Mouse (Mus musculus): Measurements from ENCODE around the gene Hoxa7. TPM values are rescaled to one million over a fixed set of nuclear protein-coding genes. Genes with fewer than 3 reads are reported as not detected.

The Hoxa7 gene
- total RNA-seq, 2 experiments from 2014 or later, result 2.6 to 4.1 TPM

DNA sequence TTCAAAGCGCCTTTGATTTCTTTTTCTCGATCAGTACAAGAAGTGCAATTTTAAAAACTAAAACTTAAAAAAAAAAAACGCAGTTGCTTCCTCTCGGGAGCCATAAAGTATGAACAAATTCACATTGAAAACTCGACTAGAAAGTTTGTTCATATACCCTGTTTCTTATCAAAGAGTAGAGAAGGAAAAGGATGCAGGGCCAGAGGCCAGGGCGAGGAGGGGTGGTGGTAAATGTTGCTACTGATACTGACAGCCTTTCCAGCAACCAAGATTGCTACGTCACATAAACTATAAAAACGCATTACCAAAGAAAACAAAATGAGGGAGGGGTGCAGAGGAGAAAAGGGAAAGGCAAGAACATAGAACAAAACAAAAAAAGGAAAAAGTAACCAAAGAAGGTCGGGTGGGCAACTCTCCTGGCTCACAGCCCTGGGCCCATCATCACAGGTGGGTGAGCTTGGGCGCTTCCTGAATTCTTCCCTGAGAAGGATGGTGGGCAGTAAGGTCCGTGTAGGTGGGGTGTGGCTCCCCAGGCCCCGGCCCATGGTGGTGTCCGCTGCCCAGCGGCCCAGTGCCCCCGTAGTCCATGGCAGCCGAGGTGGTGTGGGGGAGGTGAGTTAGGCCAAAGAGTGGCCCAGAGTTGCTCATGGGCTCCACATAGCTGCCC lies 52.0 kb downstream of the Hoxa7 start:
- no peak for ATAC-seq (replicated peaks; ENCODE audit: low FRiP score, low TSS enrichment, poor library complexity, severe bottlenecking)

DNA sequence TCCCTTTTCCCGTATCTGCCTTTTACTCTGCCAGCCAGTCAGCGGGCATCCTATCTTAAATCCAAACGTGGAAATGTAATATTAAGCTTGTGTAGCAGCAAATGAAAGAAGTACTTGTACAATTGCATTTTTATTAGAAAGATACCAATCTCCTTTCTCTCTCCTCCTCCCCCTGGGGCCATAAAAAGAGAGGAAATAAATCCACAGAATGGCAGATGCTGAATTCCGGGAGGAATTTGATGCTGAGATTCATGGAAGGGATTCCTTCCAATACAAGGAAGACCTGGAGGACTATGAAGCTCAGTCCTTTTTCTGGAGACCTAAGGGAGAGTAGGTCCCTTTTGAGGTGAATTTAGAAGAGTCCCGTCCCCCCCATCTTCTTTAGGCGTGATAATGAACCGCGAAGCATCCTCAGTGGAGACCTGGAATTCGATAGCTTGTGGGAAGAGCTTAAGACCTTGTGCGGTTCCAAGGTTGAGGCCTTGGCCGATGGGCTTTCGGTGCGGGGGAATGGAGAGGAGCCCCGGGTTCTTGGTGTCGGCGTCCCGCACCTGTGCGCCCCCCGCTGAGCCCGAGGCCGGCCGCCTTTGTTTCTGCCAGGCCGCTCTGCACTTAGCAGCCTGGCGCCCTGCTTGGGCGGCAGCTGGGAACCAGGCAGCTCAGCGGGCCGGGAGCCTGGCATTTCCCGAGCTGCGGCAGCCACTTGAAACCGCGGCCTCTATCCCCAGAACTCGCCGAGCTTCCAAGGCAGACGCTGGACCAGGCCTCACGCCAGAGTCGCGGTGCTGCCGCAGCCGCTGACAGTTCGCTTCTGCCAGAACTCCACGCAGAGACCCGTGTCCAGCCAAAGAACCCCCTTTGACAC lies 53.2 kb downstream of the Hoxa7 start:
- ATAC-seq (replicated peaks; ENCODE audit: low FRiP score, low TSS enrichment, poor library complexity, severe bottlenecking), result no peak

DNA sequence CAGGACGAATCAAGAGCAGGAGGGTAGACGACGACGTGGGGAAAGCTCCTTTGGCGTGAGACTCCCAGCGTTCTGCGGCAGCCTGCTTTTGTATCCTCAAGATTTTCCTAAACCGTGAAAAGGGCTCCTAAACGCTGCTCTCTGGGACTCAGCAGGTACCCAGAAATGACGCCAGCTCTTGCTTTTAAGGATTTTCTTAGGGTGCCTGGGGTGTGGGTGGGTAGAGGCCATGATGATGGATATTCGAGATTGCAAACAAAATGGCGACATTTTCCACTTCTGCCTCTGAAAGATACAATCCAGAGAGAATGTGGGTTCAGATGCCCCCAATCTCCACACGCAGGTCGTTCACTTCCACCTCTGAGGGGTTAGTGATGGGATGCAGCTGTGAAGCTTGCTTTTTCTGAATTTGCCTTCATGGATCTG lies 53.9 kb downstream of the Hoxa7 start:
- ATAC-seq (replicated peaks; ENCODE audit: low FRiP score, low TSS enrichment, poor library complexity, severe bottlenecking), result no peak

DNA sequence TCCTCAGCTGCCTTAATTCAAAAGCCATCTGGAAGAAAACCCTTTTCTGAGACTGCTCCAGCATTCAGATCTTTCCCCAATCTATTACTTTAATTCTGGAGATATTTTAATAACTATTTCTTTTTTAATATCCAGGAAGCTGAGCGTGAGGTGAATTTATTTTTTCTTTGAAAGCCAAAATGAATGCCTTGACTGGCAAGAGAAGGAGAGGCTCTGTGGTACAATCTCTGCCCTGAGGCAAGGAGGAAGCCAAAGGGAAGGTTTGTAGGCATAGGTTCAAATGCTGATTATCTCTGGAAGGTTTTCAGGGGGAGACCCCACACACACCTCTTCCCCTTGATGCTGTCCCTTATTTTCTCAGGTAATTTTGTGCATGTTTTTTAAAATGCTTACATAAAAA lies 54.5 kb downstream of the Hoxa7 start:
- no peak for ATAC-seq (replicated peaks; ENCODE audit: low FRiP score, low TSS enrichment, poor library complexity, severe bottlenecking)

DNA sequence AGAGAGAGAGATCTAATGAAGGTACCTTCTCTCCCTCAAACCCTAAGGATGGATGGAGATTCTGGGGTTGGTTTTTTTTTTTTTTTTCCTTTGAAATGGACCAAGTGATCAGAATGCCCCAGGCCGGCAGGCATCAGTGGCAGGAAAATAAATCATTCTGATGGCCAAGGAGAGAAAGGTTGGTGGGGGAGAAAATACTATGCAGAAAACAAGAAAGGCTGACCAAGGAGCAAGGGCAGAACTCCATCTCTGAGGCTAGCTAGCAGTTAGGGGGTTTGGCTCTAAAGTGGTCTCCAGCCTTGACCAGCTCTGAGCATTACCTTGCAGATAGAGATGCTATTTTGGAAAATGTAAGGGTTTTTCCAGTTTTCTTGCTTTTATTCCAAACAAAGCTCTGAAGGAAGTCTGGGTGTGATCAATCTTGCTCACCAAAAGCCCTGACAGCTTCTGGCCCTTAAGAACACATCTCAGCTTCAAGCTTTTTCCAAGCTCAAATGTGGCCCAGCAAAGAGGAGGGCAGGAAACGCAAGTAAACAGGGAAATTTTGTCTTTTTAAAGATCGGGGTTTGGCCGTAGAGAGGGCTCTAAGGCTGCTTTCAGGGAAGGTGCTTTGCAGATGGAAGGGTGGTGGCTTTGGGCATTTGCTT lies 55.1 kb downstream of the Hoxa7 start:
- no peak for ATAC-seq (replicated peaks; ENCODE audit: low FRiP score, low TSS enrichment, poor library complexity, severe bottlenecking)

DNA sequence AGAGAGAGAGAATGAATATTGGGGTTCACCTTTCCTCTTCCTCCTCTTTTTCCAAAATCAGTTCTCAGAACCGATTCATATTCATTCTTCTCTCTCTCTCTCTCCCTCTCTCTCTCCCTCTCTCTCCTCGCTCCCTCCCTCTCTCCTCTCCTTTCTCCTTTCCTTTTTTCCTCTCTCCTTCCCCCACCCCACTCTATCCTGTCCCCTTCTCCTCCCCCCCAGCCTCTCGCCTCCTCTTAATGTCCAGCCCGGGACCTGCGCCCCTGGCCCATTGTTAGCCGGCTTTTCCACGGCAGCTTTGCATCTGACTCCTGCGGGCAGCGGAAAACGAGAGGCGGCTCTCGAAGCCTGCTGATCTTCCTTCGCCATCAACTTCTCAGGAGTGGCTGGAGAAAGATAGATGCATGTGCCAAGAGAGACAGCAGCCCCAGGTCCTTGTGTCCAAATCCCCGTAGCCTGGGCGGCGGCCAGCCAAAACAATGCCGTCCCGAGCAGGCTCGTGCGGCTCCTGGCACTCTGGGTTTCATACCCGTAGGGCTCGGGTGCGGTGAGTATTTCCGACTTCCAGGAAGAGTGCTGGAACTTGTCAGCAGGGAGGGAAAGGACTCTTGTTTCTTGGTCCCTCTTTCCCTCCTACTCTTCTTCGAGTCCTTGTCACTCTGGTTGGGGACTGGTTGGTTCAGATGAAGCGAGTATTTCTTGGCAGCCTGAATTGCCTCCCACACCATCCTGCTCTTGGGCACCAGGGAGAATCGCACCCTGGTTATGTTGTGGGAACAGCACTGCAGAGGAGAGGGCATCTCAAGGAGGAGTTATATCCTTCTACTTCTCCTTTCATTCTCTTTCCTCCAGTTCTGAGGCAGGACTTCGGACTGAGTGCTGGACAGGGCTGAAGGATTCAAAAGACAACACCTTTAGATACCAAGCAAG lies 55.9 kb downstream of the Hoxa7 start:
- ATAC-seq (replicated peaks; ENCODE audit: low FRiP score, low TSS enrichment, poor library complexity, severe bottlenecking), result no peak

DNA sequence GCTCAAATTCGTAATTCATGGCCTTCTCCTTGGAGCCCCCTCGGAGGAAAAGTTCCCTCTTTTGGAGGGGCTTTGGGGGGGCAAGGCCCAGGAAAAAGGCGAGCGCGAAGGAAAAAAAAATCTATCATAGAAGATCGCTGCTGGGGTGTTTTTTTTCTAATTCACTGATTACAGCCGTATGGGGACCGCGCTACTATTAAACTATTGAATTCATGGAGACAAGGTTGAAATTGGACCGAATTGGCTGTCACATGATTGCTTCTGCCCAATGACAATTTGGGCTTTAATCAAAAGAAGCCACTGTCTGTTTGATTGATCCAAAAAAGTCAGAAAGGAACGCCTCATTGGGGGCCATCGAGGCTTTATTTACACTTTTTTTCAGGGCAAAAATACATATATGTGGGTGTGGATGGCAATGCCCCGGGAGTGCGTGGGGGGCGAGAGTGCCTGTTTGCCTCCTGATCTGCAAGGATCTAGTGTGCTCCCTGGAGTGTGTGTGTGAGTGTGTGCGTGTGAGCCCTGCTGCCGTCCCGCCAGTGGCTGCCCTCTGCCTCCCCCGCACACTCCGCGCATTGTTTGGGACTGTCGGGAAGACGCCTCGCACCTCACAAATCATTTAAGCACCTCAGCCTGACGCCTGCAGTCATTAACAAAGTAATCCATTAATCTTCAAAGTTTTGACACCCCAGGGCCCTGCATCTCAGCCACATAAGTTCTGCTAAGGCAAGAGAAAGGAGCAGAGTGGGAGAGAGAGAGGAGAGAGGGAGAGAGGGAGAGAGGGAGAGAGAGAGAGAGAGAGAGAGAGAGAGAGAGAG lies 56.8 kb downstream of the Hoxa7 start, which contains the start of gene Hoxa2:
Hoxa2 (minus strand) TSS at position 206 of the 815 bp plus-strand sequence.
- ATAC-seq (replicated peaks; ENCODE audit: low FRiP score, low TSS enrichment, poor library complexity, severe bottlenecking), result no peak; the same call in 1 of the 2 replicates

Other genes starting within 250 kb of the Hoxa7 start
- gene Skap2, start 209.3 kb downstream of the Hoxa7 start, total RNA-seq (2014; fragmentation: Nextera tagmentation), result 18.5 and 30.0 TPM in 2 replicates
- 44.3 and 66.4 TPM in 2 replicates for gene Skap2, start 209.3 kb downstream of the Hoxa7 start, total RNA-seq (2017)
- gene Hoxa1, start 63.5 kb downstream of the Hoxa7 start, total RNA-seq (2014; fragmentation: Nextera tagmentation), result not detected in 2 replicates
- gene Hoxa1, start 63.5 kb downstream of the Hoxa7 start, total RNA-seq (2017), result 0.34 TPM in 1 of 2 replicates, not detected in the other
- gene Hoxa2, start 57.0 kb downstream of the Hoxa7 start, total RNA-seq (2014; fragmentation: Nextera tagmentation), result 1.4 TPM in 1 of 2 replicates, not detected in the other
- gene Hoxa2, start 57.0 kb downstream of the Hoxa7 start, total RNA-seq (2017), result not detected in 2 replicates
- gene 5730596B20Rik, start 44.4 kb downstream of the Hoxa7 start, total RNA-seq (2014; fragmentation: Nextera tagmentation), result not detected in 2 replicates
- gene 5730596B20Rik, start 44.4 kb downstream of the Hoxa7 start, total RNA-seq (2017), result not detected in 2 replicates
- gene Hoxa4, start 30.1 kb downstream of the Hoxa7 start, total RNA-seq (2014; fragmentation: Nextera tagmentation), result 1.9 and 2.2 TPM in 2 replicates
- gene Hoxa4, start 30.1 kb downstream of the Hoxa7 start, total RNA-seq (2017), result 0.46 and 0.66 TPM in 2 replicates
- gene Hoxa5, start 17.3 kb downstream of the Hoxa7 start, total RNA-seq (2014; fragmentation: Nextera tagmentation), result 1.1 and 2.6 TPM in 2 replicates
- gene Hoxa5, start 17.3 kb downstream of the Hoxa7 start, total RNA-seq (2017), result 0.56 and 0.76 TPM in 2 replicates
- gene Hoxa6, start 13.1 kb downstream of the Hoxa7 start, total RNA-seq (2014; fragmentation: Nextera tagmentation), result 1.5 TPM in 1 of 2 replicates, not detected in the other
- not detected in 2 replicates for gene Hoxa6, start 13.1 kb downstream of the Hoxa7 start, total RNA-seq (2017)
- 0.77 and 1.4 TPM in 2 replicates for gene Hoxa3, start 8.5 kb downstream of the Hoxa7 start, total RNA-seq (2014; fragmentation: Nextera tagmentation)
- not detected in 2 replicates for gene Hoxa3, start 8.5 kb downstream of the Hoxa7 start, total RNA-seq (2017)
- not detected in 2 replicates for gene Gm28308, start 8.5 kb downstream of the Hoxa7 start, total RNA-seq (2014; fragmentation: Nextera tagmentation)
- gene Gm28308, start 8.5 kb downstream of the Hoxa7 start, total RNA-seq (2017), result not detected in 2 replicates
- gene Hoxa9, start 9.2 kb upstream of the Hoxa7 start, total RNA-seq (2014; fragmentation: Nextera tagmentation), result 7.6 and 9.7 TPM in 2 replicates
- gene Hoxa9, start 9.2 kb upstream of the Hoxa7 start, total RNA-seq (2017), result 10.3 and 27.1 TPM in 2 replicates
- not detected in 2 replicates for gene Hoxa10, start 19.0 kb upstream of the Hoxa7 start, total RNA-seq (2014; fragmentation: Nextera tagmentation)
- 0.34 TPM in 1 of 2 replicates, not detected in the other for gene Hoxa10, start 19.0 kb upstream of the Hoxa7 start, total RNA-seq (2017)
- not detected in 2 replicates for gene Hoxa11, start 24.0 kb upstream of the Hoxa7 start, total RNA-seq (2014; fragmentation: Nextera tagmentation)
- not detected in 2 replicates for gene Hoxa11, start 24.0 kb upstream of the Hoxa7 start, total RNA-seq (2017)
- not detected in 2 replicates for gene Hoxa13, start 39.0 kb upstream of the Hoxa7 start, total RNA-seq (2014; fragmentation: Nextera tagmentation)
- not detected in 2 replicates for gene Hoxa13, start 39.0 kb upstream of the Hoxa7 start, total RNA-seq (2017)
- not detected in 2 replicates for gene Evx1, start 91.6 kb upstream of the Hoxa7 start, total RNA-seq (2014; fragmentation: Nextera tagmentation)
- not detected in 2 replicates for gene Evx1, start 91.6 kb upstream of the Hoxa7 start, total RNA-seq (2017)